Mouse (Mus musculus) liver (tissue): Measurements from ENCODE around the gene Cdh10.

Experiments used
- DNase-seq: peaks from one replicate; pipeline ENCODE4 v3.0.0-alpha.2; 2020; ENCODE audit warnings: mixed read lengths

Cdh10 gene

DNA sequence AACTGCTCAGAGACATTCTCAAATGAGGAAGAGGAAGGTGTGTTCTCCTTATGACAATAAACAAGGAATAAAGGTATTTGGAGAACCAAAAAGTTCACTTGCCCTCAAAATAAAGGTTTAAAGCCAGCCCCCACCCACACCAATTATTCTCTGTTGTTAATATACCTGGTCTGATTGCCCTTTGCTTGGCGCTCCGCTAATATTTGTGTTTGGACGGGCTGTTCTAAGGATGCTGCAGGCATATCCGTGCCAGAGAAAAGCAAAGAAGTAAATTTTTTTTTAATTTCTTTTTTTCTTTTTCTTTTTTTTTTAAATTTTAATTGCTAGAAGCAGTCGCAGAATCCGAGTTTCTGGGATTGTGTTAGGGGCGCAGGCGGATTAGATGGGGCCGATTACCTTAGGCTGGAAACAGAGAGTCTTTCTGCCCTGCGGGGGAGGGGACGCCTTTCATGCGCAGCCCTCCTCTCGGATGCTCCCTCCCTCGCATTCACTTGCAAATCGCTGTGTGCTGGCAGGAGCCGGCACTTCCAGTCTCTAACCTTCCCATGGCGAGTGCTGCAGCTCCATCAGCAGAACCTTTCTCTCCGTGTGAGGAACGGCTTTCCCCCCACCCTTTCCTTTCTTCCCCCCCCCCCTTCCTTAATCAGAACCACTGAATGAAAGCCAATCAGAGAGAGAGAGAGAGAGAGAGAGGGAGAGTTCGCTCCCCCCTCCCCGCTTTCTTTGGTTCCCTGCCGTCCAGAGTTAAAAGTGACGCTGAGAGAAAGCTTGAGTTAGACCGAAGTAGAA lies at the start of gene Cdh10:
Cdh10 (plus strand) TSS at position 763 of the 789 bp plus-strand sequence.
- DNase-seq, result peak; percentile 23

DNA sequence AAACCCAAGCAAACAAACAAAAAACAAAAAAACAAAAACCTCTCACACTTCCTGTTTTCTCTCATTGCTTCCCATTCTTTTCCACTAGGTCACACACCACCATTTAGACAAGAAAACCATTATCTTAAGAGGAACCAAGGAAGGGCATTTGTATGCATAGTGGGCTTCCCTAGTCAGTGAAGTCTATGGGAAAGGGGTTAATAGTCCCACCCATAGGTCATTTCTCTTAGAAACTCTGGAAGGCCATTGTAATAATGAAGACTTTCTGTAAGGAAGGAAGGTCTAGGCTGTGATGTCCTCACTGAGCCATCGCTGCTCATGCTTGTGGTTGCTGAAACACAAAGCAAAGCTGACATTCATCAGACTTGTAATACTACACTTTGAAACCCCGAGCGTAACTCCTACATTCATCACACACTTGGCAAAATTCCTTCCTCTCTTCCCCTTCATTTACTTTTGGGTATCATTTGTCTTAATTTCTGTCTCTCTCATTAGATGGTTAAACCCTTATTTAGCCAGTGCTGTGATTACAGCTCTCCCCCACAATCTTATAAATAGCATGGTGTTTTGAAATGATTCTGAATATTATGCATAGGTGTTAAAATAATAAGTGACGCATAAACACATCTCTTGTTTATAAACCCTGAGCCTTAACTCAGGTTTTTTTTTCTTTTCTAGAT lies 9.5 kb upstream of the Cdh10 start:
- no peak for DNase-seq

DNA sequence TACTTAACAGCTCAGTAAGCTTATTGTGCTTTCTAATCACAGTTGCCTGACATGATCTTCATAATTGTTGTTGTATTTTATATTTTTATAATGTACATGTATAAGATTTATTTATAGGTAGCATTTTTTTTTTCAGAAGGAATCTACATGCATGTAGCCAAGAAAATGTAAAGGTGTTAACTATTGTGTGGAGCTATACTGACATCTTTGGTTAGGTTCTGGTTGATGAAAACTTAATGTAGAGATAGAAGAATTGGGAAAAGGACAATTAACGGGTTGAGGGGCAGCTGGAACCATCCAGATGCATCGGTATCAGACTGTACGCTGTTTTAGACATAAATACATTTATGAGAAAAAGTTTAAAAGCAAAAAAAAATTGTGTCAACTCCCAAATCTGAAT lies 1.0 kb upstream of the Cdh10 start:
- DNase-seq, result no peak

DNA sequence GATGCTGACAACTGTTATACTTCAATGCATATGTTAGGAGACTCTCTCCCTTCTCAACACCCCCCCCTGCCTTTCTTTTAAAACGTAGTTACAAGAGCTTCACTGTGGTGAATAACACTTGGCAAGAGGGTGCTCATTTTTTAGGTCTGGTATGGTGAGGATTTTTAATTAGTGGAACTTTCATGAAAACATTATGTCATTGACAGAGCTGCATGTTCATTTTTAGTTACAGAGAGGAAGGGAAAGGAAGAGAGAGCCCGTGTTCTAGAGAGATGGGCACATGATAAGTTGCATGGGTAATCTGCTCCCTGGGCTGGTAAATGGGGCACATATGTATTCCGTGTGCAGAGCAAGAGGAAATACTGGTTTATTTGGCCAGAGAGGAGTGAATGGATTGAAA lies 1.5 kb downstream of the Cdh10 start:
- DNase-seq, result no peak

DNA sequence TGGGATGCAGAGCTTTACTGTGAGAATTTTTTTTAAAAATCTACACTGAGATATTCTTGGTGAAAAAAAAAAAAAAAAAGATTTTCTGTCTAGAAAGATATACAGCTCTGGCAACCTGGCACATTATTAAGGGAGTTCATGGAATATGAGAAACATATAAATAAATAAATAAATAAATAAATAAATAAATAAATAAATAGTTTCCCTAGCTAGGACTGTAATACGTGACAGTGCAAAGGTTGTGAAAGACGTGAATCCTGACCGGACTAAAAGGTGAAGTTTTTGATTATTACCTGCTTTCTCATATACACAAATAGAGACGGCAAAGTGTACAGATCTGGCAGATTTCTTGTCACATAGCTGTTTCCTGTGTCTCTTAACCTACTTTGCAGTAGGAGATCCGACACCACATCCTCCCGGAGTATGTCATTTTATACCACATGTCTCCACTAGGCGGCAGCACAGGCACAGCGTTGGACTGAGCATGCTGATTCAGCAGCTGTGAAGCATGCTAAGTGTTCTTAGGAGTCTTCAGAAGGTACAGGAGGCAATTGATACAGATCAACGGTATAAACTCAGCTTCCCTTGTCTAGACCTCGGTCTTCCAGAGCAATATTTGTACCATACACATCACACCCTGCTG lies 2.5 kb downstream of the Cdh10 start:
- peak; percentile 73 for DNase-seq

DNA sequence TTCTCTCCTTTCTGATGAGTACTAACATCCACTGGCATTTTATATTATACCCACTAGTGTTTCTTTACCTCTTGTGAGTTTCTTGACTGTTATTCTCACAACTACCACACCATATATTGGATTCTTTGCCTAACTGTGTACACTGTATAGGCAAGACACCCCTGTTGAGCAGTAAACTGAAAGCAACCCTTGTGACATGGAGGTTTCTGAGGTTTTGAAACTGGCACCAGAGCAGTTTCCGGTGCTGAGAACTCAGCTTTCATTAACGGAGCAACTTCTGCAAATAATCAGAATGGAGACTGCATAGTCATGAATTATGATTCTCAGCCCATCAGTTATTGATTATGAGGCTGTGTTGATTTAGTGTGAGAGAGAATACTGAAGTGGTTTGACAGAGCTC lies 4.7 kb downstream of the Cdh10 start:
- DNase-seq, result no peak

DNA sequence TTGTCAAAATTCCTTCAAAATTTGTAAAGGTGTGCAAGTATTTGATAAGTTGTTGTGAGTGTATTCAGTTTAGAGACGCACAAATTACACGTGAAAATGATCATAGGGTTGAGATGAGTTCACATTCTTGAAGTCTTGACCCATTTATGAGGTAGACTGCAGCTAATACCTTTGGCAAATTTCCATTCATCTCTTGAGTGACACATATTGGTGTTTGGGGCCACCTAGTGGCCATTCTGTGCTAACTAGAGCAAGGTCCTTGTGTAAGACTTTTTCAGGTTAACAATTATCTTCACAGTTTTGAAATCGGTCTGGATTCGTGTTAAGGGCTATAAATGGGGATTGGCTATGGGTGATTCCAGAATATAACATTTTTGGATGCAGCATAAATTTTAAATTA lies 13.5 kb downstream of the Cdh10 start:
- peak; percentile 44 for DNase-seq

DNA sequence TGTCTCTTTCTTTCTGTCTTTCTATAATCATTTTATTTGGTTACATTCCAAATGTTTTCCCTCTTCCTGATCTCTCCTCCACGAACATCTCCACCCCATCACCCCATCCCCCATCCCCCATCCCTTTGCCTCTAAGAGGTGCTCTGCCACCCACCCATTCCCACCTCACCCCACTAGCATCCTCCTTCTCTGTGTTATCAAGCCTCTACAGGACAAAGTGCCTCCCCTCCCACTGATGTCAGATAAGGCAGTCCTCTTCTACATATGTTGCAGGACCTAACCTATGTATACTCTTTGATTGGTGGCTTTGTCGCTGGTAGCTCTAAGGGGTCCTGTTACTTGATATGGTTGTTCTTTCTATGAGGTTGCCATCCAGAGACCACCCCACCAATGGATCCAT lies 23.0 kb downstream of the Cdh10 start:
- DNase-seq, result no peak

DNA sequence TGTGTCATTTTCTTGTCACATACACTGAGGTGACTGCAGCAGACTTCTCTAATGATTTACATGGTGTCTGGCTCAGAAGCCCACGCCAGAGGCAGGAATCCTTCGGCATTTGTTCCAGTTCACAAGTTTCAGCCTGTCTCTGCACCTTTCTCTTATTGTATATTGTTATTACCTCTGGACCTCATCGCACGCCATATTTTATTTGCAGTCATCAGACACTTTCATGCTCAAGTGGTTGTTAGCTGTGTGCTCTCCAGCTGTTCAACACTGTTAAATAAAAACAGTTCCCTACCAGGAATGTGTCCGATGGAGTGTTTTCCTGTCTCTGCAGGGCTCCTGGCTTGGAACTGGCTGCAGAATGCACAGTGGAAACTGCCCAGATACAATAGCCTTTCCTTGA lies 26.1 kb downstream of the Cdh10 start:
- DNase-seq, result no peak

DNA sequence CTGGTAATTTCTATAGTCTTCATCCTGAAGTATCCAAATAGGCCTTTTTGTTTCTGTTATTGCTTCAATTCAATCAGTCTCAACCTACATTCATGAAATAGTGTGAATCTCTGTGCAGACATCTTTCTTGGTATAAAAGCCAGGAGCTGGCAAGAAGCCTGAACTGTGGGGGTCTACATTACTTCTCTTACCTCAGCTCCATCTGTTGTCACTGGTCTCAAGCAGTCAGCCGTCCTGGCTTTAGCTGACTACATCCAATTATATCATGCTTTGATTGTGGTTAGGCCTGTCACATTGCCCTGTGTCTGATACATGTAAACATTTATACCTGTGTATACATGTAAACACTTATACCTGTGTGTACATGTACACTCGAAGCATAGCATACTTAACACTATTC lies 31.8 kb downstream of the Cdh10 start:
- DNase-seq, result no peak

DNA sequence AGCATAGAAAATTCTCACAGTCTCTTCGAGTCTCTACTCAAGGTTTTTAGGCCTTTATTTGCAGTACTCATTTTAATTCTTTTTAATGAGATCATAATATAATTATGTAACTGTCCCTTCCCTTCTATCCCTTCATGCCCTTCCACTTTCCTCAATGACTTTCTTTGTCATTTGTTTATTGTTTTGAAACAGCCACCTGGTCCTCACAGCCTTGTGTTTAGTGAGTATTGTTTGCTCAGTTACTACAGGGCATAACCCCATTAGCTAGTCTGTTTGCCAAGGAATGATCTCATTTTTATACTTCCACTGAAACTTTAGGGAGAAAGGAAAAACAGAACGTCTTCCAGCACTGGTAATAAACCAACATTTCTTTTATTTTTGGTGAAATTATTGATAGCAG lies 39.4 kb downstream of the Cdh10 start:
- no peak for DNase-seq

DNA sequence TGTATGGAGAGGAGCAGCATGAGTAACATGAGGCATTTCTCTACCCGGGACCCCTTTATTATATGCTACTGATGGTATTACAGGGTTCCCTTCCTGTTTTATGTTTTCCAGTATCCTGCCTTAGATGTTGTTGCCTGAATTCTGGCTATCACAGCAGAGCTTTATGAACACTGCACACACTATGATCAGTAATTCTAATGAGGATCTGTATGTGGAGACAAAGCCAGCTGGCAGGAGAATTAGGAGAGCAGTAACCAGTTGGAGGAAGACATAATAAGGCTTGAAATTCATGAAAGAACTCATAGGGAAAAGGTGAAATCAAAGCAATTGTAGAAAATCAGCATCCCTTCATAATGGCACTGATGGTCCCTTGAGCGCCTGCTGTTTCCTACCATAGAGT lies 51.1 kb downstream of the Cdh10 start:
- no peak for DNase-seq

DNA sequence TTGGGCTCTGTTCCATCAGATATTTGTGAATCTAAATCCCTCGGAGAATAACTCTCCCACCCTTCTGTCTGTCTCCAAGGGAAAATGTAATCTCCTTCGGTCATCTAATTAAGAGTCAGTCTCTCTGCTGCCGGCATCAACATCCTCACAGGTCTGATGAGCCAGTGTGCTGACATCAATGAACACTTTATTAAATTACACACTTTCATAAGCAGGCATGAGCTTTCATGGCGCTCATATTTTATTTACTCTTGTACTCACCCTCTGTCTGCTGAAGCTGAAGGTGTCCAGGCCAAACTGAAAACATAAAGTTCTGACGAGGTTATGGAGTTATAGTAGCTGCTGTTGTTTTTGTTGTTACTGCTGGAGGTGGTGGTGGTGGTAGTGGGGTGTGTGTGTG lies 62.7 kb downstream of the Cdh10 start:
- no peak for DNase-seq

DNA sequence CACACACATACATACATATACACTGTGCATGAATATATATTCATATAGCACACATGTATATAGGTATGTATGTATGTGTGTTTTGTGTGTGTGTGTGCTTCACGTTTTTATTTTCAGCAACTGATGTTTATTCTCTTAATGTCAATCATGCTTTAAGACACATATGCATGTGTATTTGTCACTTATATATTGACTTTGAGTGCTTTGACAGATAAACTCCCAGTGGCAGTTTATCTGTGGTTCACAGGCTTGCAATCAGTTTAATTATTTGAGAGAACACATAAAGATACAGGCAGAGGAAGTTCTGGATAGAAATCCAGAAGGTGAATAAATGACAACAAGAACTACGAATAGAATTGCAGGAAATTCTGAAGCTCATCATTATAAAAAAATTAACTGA lies 67.9 kb downstream of the Cdh10 start:
- DNase-seq, result no peak

DNA sequence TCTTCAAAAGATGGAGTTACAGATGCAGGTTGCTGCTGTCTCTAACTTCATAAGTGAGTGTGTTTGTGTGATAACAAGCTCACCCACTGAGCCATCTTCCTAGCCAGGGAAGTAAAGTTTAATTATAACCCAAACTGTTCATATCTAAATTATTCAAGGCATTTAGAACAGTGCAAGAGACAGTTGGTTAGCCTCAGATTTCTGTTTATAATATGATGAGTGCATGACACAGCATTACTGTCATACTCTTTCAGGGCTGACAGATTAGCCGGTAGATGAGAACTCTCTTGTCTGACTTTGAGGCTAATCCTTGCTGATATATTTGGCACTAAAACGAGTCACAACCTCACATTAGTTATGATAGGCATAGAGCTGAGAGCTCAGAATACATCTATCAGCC lies 70.2 kb downstream of the Cdh10 start:
- DNase-seq, result no peak

DNA sequence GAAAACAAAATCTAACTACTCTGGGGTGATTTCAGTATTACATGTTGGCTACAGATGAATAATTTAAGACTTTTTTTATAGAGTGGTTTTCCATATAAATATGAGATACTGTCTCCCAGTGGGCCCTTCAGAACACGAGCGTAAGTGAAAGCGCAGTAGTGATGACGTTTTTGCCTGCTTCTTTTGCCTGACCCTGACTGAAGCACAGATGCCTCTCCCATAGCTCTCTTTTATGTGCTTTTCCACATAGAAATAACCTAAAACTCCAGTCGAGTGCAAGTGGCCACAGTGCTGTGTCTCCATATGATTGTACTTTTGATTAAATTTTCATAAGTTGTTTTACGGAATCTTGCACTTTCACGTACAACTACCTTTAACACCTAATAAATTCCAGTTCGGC lies 71.6 kb downstream of the Cdh10 start:
- DNase-seq, result no peak

DNA sequence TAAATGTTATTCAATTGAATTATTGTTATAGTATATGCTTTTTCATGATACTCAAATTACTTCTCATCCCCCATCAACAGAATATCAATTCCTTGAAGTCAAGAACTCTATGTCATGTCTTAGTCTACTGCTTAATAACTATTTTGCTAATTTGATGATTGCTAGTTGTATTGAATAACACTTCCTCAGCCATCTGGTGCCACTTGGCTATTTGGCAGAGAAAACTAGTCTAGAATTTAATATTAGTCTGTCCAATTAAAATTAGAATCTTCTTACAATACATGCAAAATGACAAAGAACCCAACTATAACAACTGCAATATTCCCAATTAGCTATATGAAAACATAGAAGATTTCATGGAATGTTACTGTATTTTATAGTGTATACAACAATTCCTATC lies 82.0 kb downstream of the Cdh10 start:
- DNase-seq, result no peak

DNA sequence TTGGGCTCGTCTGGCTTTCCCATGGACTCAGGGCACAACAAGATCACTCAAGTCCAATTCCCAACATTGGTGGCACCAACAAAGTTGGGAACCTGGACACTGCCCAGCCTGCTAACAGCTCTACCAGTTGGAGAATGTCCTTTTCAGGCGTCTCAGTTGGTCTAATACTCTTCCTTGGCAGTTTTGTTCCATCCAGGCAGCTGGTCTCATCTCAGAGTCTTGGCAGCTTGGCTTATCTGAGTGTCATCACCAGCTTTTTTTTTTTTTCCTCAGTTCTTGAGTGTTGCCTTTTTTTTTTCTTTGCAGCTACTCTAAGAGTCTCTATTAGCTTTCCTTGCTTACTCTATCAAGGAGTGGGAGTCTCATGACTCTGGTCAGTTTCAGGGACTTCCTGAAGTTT lies 85.4 kb downstream of the Cdh10 start:
- no peak for DNase-seq

DNA sequence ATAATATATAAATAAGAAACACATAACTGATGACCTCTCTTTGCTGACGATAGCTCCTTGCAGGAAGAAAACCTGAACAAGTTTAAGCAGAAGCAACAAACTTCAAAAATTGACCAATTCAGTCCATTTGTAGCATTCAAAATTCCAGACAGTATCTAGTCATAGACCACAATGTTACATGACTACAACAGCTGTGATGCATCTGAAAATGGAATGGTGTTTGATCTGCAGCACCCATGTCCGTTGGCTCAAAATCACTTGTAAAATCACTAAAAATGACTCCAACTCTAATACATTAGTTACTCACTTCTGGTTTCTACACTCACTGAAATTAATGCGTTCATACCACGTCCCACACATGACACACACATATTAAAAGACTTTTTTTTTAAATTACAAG lies 91.9 kb downstream of the Cdh10 start:
- no peak for DNase-seq

DNA sequence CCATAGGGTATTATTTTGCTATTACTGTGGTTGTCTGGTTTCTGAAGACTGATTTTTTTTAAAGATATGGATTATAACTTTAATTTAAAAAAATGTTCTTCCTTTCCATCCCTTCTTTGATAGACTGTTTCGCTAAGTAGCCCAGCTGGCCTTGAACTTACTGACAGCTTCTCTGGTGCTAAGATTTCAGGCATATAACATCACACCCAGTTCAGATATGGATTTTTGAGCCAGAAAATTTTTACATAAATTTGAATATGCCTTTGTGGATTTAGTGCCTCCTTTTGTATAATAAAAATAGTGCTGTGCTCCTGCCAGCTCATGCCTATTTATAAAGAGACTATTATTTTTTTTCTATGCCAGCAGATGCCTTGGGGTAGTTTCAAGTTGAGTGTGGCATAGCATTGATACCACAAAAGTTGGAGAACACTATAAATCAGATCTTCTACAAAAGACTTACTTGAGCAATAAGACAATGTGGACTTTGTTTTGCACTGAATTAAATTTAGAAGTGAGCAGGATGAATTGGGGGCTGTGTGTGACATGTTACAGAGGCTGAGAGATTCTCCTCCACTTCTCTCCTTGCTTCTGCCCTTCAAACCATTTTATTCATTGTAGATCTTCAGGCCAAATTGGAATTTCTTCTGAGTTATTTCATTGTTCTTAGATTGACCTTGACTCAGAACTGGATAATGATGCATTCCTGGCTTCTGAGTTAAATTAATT lies 106.8 kb downstream of the Cdh10 start:
- no peak for DNase-seq

DNA sequence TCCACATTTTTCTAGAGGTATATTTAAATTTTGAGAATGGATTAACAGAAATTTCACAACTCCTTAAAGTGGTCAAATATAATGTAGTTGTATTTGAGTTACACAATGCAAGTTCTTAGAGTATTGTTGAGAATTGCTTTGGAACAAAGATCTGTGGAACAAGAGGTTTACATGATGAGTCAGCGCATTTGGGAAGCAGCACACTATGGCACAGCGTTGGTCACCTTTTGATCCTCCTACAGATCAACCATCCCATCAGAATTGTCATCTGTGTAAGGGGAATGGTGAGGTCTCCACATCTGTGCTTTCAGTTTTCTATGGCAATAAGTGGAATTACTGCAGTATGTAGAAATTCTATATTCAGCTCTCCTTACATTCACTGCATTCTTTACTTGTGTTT lies 108.2 kb downstream of the Cdh10 start:
- no peak for DNase-seq

DNA sequence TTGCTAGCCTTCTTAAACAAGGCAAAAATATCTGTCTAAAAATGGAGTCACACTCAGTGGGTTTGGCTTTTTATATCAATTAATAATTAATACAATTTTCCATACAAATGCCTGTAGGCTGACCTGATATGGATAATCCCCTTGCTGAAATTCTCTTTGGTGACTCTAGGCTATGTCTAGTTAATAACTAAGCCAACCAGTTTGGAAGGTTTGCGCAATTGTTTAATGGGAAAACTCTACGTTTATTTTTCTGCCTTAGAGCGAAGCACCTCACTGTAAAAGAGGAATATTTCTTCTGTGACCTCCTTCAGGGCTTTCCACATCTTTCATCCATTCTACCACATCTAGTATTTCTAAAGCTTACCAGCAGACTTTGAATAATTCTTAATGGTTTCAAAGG lies 133.5 kb downstream of the Cdh10 start:
- DNase-seq, result no peak

DNA sequence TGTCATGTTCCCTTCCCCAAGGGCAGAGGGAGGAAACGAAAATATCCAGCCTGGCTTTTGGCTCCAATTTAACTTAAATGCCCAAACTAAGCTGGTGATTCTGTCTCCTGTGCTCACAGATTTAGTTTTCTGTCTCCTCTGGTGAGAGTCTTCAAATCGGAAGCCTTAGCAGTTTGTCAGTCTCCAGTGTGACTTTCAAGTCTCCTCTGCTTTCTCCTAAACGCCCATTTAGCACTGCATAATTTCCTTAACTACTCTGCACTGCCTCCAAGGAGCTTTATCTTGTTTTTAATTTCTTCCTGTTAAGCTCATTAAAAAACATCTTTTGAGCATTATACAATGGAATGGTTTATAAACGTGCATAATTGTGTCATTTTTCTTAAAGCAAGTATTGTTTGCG lies 156.3 kb downstream of the Cdh10 start:
- no peak for DNase-seq

DNA sequence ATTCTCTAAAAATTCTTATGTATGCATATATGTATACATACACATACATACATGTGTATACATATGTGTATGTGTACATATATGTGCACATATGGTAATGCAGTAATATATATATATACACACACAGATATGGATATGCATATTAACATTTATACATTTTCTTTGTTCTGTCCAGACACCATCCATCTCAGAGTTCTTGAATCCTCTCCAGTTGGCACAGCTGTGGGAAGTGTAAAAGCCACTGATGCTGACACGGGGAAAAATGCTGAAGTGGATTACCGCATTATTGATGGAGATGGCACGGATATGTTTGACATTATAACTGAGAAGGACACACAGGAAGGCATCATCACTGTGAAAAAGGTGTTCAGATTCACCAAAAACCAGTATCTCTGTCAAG lies 166.1 kb downstream of the Cdh10 start:
- no peak for DNase-seq
